In the genomic region with DNA sequence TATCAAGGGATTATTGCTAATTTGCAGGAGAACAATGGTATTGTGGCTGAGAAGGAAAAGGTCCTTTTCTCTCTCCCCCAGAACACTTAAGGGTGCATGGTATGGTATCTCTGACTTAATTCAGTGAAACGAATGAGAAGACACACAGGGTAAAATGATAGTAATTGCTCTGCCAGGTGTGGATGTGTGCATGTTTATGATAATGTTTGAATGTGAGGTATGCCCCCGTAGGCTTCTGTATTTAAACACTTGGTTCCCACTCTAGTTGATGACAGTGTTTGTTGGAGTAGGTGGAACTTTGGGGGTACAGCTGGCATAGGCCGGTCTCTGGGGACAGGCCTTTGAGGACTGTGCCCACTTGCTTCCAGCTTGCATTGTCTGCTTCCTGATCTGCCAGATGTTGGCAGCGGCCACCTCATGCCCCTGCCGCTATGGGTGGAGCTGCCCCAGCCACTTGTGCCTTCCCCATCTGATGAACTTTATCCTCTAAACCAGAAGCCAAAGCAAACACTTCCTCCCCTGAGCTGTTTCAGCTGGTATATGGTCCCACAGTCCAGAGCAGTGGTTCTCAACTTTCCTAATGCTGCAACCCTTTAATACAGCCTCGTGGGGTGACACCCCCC, we compare ENCODE assay signal across 14 mouse cellular contexts. TPM values are rescaled to one million over a fixed set of nuclear protein-coding genes. Genes with fewer than 3 reads are reported as not detected.
DNase-seq lines count a peak whose midpoint lies in the region; ATAC-seq and TF ChIP-seq lines count a peak whose summit lies in the region.
"Had no signal": no experiment of that assay in that cellular context is flagged by ENCODE, and none has a peak within 500 bp of the region (broad histone marks: within the 10 kb centered on the region; RNA-seq: fewer than 3 reads in every experiment).

No protein-coding gene starts in this region.

- ATAC-seq in erythroid progenitor cell, adult 5-6 weeks (replicated peaks; ENCODE audit: low FRiP score, poor library complexity, severe bottlenecking), result 0 out of 2 replicates have a peak, but pooled peaks have one; percentile 39
- ATAC-seq in liver, postnatal 0 days, result peak; percentile 91
- ATAC-seq: midbrain, embryonic 15.5 days; Patski had no signal

- H3K36me3 ChIP-seq in liver, adult 2 months (ENCODE audit: control insufficient read depth, insufficient read depth, low read length), result no peaks in the 10 kb centered on the region
- H3K36me3 ChIP-seq in liver, postnatal 0 days (replicated peaks; ENCODE audit: insufficient read depth, low read length), result no peaks in the 10 kb centered on the region
- no peaks in the 10 kb centered on the region for H3K36me3 ChIP-seq in forebrain, embryonic 10.5 days (replicated peaks)
- H3K36me3 ChIP-seq: limb, embryonic 10.5 days; midbrain, embryonic 15.5 days; neural tube, embryonic 12.5 days had no signal

- H3K4me1 ChIP-seq in liver, adult 2 months (ENCODE audit: control insufficient read depth, insufficient read depth, low read length), result peaks cover under 1% of the 10 kb centered on the region
- peaks cover 16% of the 10 kb centered on the region; the same call in 1 of the 2 replicates for H3K4me1 ChIP-seq in liver, postnatal 0 days (ENCODE audit: insufficient read depth)
- H3K4me1 ChIP-seq in forebrain, embryonic 10.5 days, result peaks cover 5% of the 10 kb centered on the region
- H3K4me1 ChIP-seq: neural tube, embryonic 12.5 days had no signal

- peak; percentile 92 for DNase-seq in liver, adult 2 months (ENCODE audit: extremely low read depth, low read depth, low spot score)
- no peak for DNase-seq in liver
- peak; percentile 46 for DNase-seq in liver, postnatal 0 days
- peak; percentile 36 to 54 for DNase-seq in thymus, postnatal 36 days
- no peak for DNase-seq in forebrain, embryonic 10.5 days (ENCODE audit: extremely low spot score, low spot score)
- DNase-seq in left cerebral cortex, postnatal 14 days (ENCODE audit: low spot score in 2 of 2), result no peak
- DNase-seq: heart, adult 18-20 months; kidney, adult 18-20 months; spleen, adult 18-20 months had no signal

- H3K4me3 ChIP-seq in liver, adult 2 months (ENCODE audit: insufficient read depth, low read depth, low read length), result no peak overlapping the region
- no peak overlapping the region for H3K4me3 ChIP-seq in liver, postnatal 0 days (ENCODE audit: low read depth, low read length)
- no peak overlapping the region for H3K4me3 ChIP-seq in forebrain, embryonic 10.5 days
- H3K4me3 ChIP-seq: limb, embryonic 10.5 days; midbrain, embryonic 15.5 days; neural tube, embryonic 12.5 days had no signal

- no peaks in the 10 kb centered on the region for H3K27me3 ChIP-seq in liver, adult 2 months (ENCODE audit: control insufficient read depth, insufficient read depth, low read length)
- no peaks in the 10 kb centered on the region for H3K27me3 ChIP-seq in liver, postnatal 0 days (ENCODE audit: insufficient read depth, low read length)
- H3K27me3 ChIP-seq in forebrain, embryonic 10.5 days (ENCODE audit: poor library complexity, severe bottlenecking), result no peaks in the 10 kb centered on the region; the same call in 1 of the 2 replicates
- H3K27me3 ChIP-seq: midbrain, embryonic 15.5 days; neural tube, embryonic 12.5 days; Patski had no signal

- no peak for TF ChIP-seq POLR2A in liver, adult 2 months (IDR thresholded peaks at IDR 0.05; ENCODE audit: extremely low read depth, insufficient read depth, low read length)

- no peaks in the 10 kb centered on the region for H3K79me2 ChIP-seq in liver, adult 2 months (ENCODE audit: control insufficient read depth, insufficient read depth, low read length)

- no peaks in the 10 kb centered on the region for H3K9me3 ChIP-seq in liver, postnatal 0 days (ENCODE audit: low read length)
- H3K9me3 ChIP-seq in forebrain, embryonic 10.5 days, result no peaks in the 10 kb centered on the region
- H3K9me3 ChIP-seq: limb, embryonic 10.5 days; midbrain, embryonic 15.5 days; neural tube, embryonic 12.5 days had no signal

- 25% methylated on average over 6 of the region's 6 CpGs for whole genome bisulfite sequencing in liver, adult 2 months
- WGBS in liver, postnatal 0 days (ENCODE audit: insufficient replicate concordance), result 36% methylated on average over 6 of the region's 6 CpGs
- WGBS in forebrain, embryonic 10.5 days, result 89% methylated on average over 6 of the region's 6 CpGs

- intact Hi-C loops in left cerebral cortex, postnatal 14 days (cut with DNase I), result no loop called here

- no peak; the same call in none of the 2 replicates for TF ChIP-seq EP300 in liver, postnatal 0 days (IDR thresholded peaks at IDR 0.05; ENCODE audit: low read depth)

- H3K4me2 ChIP-seq in liver, postnatal 0 days (ENCODE audit: low read depth, low read length), result peak overlapping the region; percentile 33; the same call in 1 of the 2 replicates
- H3K4me2 ChIP-seq: midbrain, embryonic 15.5 days; neural tube, embryonic 12.5 days had no signal

- no peak overlapping the region for H3K9ac ChIP-seq in liver, adult 2 months (ENCODE audit: low read depth, low read length)
- no peak overlapping the region for H3K9ac ChIP-seq in liver, postnatal 0 days (replicated peaks)
- H3K9ac ChIP-seq: midbrain, embryonic 15.5 days; neural tube, embryonic 12.5 days had no signal

- TF ChIP-seq CTCF in liver, adult 2 months (IDR thresholded peaks at IDR 0.05; ENCODE audit: low read depth, low read length), result no peak
- TF ChIP-seq CTCF in liver, postnatal 0 days (IDR thresholded peaks at IDR 0.05; ENCODE audit: low read depth), result no peak

- H3K27ac ChIP-seq in liver, adult 2 months (replicated peaks; ENCODE audit: insufficient read depth, low read depth, low read length), result no peak overlapping the region
- peak overlapping the region; percentile 49; the same call in 1 of the 2 replicates for H3K27ac ChIP-seq in liver, postnatal 0 days (ENCODE audit: low read depth)
- no peak overlapping the region for H3K27ac ChIP-seq in forebrain, embryonic 10.5 days
- H3K27ac ChIP-seq: limb, embryonic 10.5 days; midbrain, embryonic 15.5 days; neural tube, embryonic 12.5 days had no signal

RNA-seq across cellular contexts. Expression of a gene that starts 53.0 kb away (rescaled TPM):
- total RNA-seq in liver, adult 2 months (2014; rRNA removed), result 7.9 and 8.4 TPM in 2 replicates
- polyA plus RNA-seq in liver, adult 2 months (2012; rRNA removed), result 11.0 and 13.1 TPM in 2 replicates
- total RNA-seq in erythroid progenitor cell, adult 5-6 weeks (2015; ENCODE audit: low replicate concordance), result 3.8 and 5.4 TPM in 2 replicates
- 0.68 and 0.90 TPM in 2 replicates for total RNA-seq in erythroid progenitor cell, adult 5-6 weeks (2017; ENCODE audit: low replicate concordance)
- polyA plus RNA-seq in liver, postnatal 0 days (2015; fragmentation: Nextera tagmentation; extraction: Ambion mirVana), result 8.6 and 12.1 TPM in 2 replicates
- 3.2 and 3.4 TPM in 2 replicates for polyA plus RNA-seq in forebrain, embryonic 10.5 days (2016; fragmentation: Nextera tagmentation; extraction: Ambion mirVana)
- total RNA-seq in left cerebral cortex, postnatal 14 days (2021), result 10 to 100 TPM; 11.3 to 11.4 TPM

Comparison
In these comparisons a context has a peak if more than half of its experiments do, and no peak if none do; other contexts are left out.
1. DNase-seq: peak in liver, adult 2 months (single experiment), liver, postnatal 0 days (single experiment) and thymus, postnatal 36 days (2 of 2); none in liver (single experiment), forebrain, embryonic 10.5 days (single experiment) and left cerebral cortex, postnatal 14 days (0 of 2).